Mouse (Mus musculus) myocyte (in vitro differentiated cells): Measurements from ENCODE around the gene 1700016C15Rik. TPM values are rescaled to one million over a fixed set of nuclear protein-coding genes. Genes with fewer than 3 reads are reported as not detected.

Experiments used
- H3K27me3 ChIP-seq: one replicate; pipeline ENCODE4 v1.6.1; 2011; ENCODE audit not compliant: control insufficient read depth, insufficient read depth, insufficient read length
- H3K36me3 ChIP-seq: one replicate; pipeline ENCODE4 v1.6.1; 2011; ENCODE audit not compliant: control insufficient read depth, insufficient read depth
- H3K4me2 ChIP-seq: one replicate; pipeline ENCODE4 v1.6.1; 2011; ENCODE audit warnings: low read depth, control low read depth
- H3K4me3 ChIP-seq: one replicate; pipeline ENCODE4 v1.5.1; 2011; ENCODE audit warnings: mild to moderate bottlenecking, control low read depth, moderate library complexity
- H3K79me2 ChIP-seq: one replicate; pipeline ENCODE4 v1.6.1; 2011; ENCODE audit not compliant: control insufficient read depth, insufficient read depth
- H3ac ChIP-seq: one replicate; pipeline ENCODE4 v1.6.1; 2011; ENCODE audit not compliant: control insufficient read depth, insufficient read length
- CEBPB ChIP-seq: IDR thresholded peaks from 2 replicates; pipeline ENCODE4 v1.6.1; 2011; ENCODE audit warnings: mild to moderate bottlenecking, moderate library complexity; ENCODE audit not compliant: poor library complexity, insufficient read depth, severe bottlenecking
- E2F4 ChIP-seq: IDR thresholded peaks from one replicate; pipeline ENCODE4 v1.6.1; 2011; ENCODE audit warnings: mild to moderate bottlenecking, control low read depth, moderate library complexity; ENCODE audit not compliant: insufficient read depth
- MAX ChIP-seq: IDR thresholded peaks from one replicate; pipeline ENCODE4 v1.6.1; 2011; ENCODE audit warnings: low read depth, mild to moderate bottlenecking, control low read depth
- MYOD1 ChIP-seq, 3 experiments: IDR thresholded peaks; one replicate each; pipeline ENCODE4 v1.6.1; 2011; ENCODE audit warnings: control low read depth in 2 of 3, low read depth in 2 of 3, mild to moderate bottlenecking in 2 of 3, moderate library complexity in 1 of 3; ENCODE audit not compliant: insufficient read length in 2 of 3, control insufficient read depth in 1 of 3
- MYOG ChIP-seq, 3 experiments: IDR thresholded peaks; one replicate each; pipeline ENCODE4 v1.6.1; 2011; ENCODE audit warnings: control low read depth in 2 of 3, low read depth in 2 of 3, mild to moderate bottlenecking in 2 of 3; ENCODE audit not compliant: insufficient read length in 2 of 3, control insufficient read depth in 1 of 3, insufficient read depth in 1 of 3
- POLR2A ChIP-seq: IDR thresholded peaks from one replicate; pipeline ENCODE4 v1.6.1; 2011; ENCODE audit warnings: low read depth, mild to moderate bottlenecking, control low read depth, moderate library complexity; ENCODE audit not compliant: insufficient read length
- POLR2AphosphoS2 ChIP-seq: IDR thresholded peaks from one replicate; pipeline ENCODE4 v1.6.1; 2011; ENCODE audit warnings: low read depth, control low read depth; ENCODE audit not compliant: insufficient read length
- REST ChIP-seq: IDR thresholded peaks from one replicate; pipeline ENCODE4 v1.6.1; 2011; ENCODE audit warnings: mild to moderate bottlenecking, control low read depth, moderate library complexity; ENCODE audit not compliant: insufficient read depth, insufficient read length
- SRF ChIP-seq: IDR thresholded peaks from one replicate; pipeline ENCODE4 v1.6.1; 2011; ENCODE audit warnings: low read depth; ENCODE audit not compliant: control insufficient read depth, insufficient read length
- TCF12 ChIP-seq: IDR thresholded peaks from one replicate; pipeline ENCODE4 v1.6.1; 2011; ENCODE audit warnings: mild to moderate bottlenecking, control low read depth; ENCODE audit not compliant: poor library complexity, insufficient read depth, severe bottlenecking
- TCF3 ChIP-seq: IDR thresholded peaks from one replicate; pipeline ENCODE4 v1.6.1; 2011; ENCODE audit warnings: low read depth, control low read depth; ENCODE audit not compliant: insufficient read length
- USF1 ChIP-seq: IDR thresholded peaks from one replicate; pipeline ENCODE4 v1.6.1; 2011; ENCODE audit warnings: low read depth, mild to moderate bottlenecking, control low read depth, moderate library complexity
- polyA plus RNA-seq: library from polyadenylated mRNA; unstranded; fragments of >200 nt; fragmentation: generic; extraction: Trizol; gene quantifications from one replicate; pipeline ENCODE4 v1.2.1, GENCODE M21; 2012; ENCODE audit warnings: missing spikeins

1700016C15Rik gene
- polyA plus RNA-seq, 1 experiment = not detected

DNA sequence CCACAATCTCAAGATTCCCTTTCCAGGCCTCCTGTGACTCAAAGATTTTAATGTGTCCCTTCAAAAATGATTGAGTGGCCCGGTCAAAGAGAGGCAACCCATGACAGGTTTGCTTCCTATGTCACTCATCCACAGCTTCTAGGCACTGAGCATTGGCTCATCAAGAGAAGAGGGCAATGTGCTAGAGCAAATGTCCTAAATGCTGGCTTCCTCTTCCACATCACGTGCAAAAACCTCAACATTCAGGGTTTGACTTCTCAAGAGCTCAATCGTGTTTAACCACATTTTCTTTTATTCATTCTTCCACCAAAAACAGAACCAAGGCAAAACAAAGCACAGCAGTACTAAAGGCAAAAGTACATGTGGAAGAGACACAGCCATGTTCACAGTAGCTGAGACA is 2.4 kb downstream of the 1700016C15Rik start:
- Histone ChIP-seq H3K4me2 (no peak overlapping the region), H3K79me2 (no peaks in the 10 kb centered on the region), H3K27me3 (no peaks in the 10 kb centered on the region), H3K4me3 (no peak overlapping the region), H3ac (no peak overlapping the region), H3K36me3 (no peaks in the 10 kb centered on the region)
- TF ChIP-seq TCF12 = no peak

DNA sequence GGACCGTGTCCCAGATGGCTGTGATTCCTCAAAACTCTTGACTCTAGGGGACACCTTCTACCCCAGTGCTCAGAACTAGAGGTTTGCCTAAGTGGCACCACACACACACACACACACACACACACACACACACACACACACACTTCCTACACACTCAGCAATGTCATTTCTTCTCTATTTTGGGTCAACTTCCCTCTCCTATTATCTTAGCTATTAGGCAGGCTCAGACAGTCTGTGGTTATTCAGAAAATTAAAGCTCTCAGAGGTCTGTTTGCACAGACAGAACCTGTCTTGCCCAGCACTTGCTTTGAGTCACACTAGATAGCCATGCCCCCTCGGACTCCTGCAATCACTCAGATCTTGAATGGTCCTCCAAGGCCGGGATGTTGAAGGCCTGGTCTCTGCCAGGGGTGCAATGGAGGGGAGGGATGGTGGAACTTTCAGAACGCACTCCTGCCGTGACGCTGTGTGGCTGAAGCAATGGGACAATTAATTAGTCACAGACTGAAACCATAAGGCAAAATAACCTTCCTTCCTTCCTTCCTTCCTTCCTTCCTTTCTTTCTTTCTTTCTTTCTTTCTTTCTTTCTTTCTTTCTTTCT is 8.0 kb downstream of the 1700016C15Rik start:
- H3K4me2 ChIP-seq = no peak overlapping the region
- H3K4me3 ChIP-seq = no peak overlapping the region
- TF ChIP-seq TCF12 (no peak), MAX (no peak), REST (no peak), CEBPB (no peak), TCF3 (no peak), POLR2AphosphoS2 (no peak), E2F4 (no peak)
- no peaks in the 10 kb centered on the region for H3K79me2 ChIP-seq
- H3K27me3 ChIP-seq = no peaks in the 10 kb centered on the region
- no peaks in the 10 kb centered on the region for H3K36me3 ChIP-seq
- H3ac ChIP-seq = no peak overlapping the region

DNA sequence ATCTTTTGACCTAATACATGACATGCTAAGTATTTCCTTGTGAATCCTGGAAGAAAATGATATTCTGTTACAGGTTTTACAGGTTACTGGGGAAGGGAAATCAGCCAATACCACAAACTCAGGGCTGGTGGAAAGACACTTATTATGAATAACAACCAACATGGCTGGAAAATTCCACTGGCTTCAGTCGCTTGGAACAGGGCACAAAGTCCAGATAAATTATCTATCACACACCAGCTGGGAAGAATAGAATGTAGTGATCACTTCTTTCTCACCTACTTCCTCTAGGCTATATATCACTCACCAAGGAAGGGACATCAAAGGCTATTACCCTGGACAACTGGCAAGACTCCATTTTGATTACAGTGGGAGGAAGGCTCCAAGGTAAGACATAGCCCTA is 11.1 kb downstream of the 1700016C15Rik start:
- Histone ChIP-seq H3K4me2 (no peak overlapping the region), H3ac (no peak overlapping the region), H3K36me3 (no peaks in the 10 kb centered on the region), H3K4me3 (no peak overlapping the region), H3K79me2 (no peaks in the 10 kb centered on the region), H3K27me3 (no peaks in the 10 kb centered on the region)
- TF ChIP-seq E2F4 = no peak
- TF ChIP-seq SRF = no peak
- no peak for TF ChIP-seq CEBPB
- no peak for TF ChIP-seq TCF3
- no peak for TF ChIP-seq POLR2AphosphoS2
- TF ChIP-seq POLR2A = no peak
- no peak for TF ChIP-seq MYOG (IDR thresholded peaks at IDR 0.05; ENCODE audit: control insufficient read depth in 1 of 3, insufficient read depth in 1 of 3, insufficient read length in 2 of 3, low read depth in 2 of 3)
- TF ChIP-seq TCF12 = no peak
- TF ChIP-seq MYOD1 (IDR thresholded peaks at IDR 0.05; ENCODE audit: control insufficient read depth in 1 of 3, insufficient read length in 2 of 3, low read depth in 2 of 3) = no peak
- no peak for TF ChIP-seq REST

DNA sequence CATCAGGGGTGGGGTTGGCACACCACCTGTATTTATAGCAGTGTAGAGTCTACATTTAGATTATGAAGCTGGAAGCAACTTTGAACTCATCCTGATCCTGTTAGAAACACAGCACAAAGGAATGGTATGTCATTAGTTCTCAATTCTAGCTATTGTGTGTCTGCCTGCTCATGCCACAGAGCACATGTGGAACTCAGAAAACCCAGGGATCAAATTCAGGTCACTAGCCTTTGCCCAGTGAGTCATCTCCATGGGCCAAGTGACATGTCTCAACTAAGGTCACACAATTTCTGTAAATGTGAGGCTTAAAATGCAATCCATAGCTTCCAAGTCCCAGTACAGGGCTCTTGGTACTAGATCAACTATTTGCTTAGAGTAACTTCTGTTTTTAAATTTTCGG is 12.5 kb downstream of the 1700016C15Rik start:
- Histone ChIP-seq H3K4me3 (no peak overlapping the region), H3K4me2 (no peak overlapping the region), H3K79me2 (no peaks in the 10 kb centered on the region), H3K36me3 (no peaks in the 10 kb centered on the region), H3K27me3 (no peaks in the 10 kb centered on the region), H3ac (no peak overlapping the region)
- no peak for TF ChIP-seq TCF3
- TF ChIP-seq SRF = no peak
- no peak for TF ChIP-seq MAX
- no peak for TF ChIP-seq CEBPB

DNA sequence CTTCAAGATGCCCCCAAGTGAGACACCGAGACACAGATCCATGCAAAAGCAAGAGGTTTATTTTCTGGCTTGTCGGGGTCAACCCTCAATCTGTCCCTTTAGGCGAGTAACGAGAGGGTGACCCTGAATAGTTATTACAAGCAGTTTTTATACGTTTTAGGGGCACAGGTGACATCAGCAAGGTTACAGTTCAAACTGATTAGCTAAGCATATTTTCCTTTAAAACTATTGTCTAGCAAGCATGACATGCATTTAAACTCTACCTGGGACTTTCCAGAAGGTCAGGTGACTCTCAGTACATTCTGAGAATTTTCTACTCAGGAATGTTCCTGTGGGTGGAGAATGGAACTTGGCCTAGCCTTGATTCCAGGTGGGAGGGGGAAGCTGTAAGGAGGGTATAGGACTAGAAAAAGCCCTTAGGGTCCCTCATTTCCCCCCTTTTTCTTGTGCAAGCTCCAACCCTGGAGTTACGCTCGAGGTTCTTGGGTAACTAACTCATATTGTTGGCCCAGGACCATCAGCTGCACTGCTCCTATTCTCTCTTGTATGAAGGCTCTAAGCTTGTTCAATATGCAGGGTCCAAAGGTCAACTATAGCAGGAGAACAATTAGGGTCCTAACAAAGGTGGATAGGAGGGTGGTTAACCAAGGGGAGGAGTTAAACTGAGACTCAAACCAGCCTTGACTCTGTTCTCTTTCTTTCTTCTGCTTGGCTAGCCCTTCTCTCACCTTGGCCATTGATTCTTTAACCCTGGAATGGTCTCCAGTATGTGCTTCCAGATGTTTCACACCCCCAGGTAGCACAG is 15.1 kb downstream of the 1700016C15Rik start:
- H3ac ChIP-seq = no peak overlapping the region
- no peaks in the 10 kb centered on the region for H3K79me2 ChIP-seq
- no peaks in the 10 kb centered on the region for H3K27me3 ChIP-seq
- no peak overlapping the region for H3K4me2 ChIP-seq
- TF ChIP-seq TCF3 (no peak), MAX (no peak), POLR2AphosphoS2 (no peak), USF1 (no peak), SRF (no peak), TCF12 (no peak), CEBPB (no peak), MYOD1 (IDR thresholded peaks at IDR 0.05; ENCODE audit: control insufficient read depth in 1 of 3, insufficient read length in 2 of 3, low read depth in 2 of 3) (no peak), MYOG (IDR thresholded peaks at IDR 0.05; ENCODE audit: control insufficient read depth in 1 of 3, insufficient read depth in 1 of 3, insufficient read length in 2 of 3, low read depth in 2 of 3) (no peak), REST (no peak), POLR2A (no peak), E2F4 (no peak)
- no peak overlapping the region for H3K4me3 ChIP-seq
- H3K36me3 ChIP-seq = no peaks in the 10 kb centered on the region
